Mouse (Mus musculus) midbrain, embryonic 16.5 days (tissue): ENCODE results near the gene Schip1. TPM values are rescaled to one million over a fixed set of nuclear protein-coding genes. Genes with fewer than 3 reads are reported as not detected.

ENCODE experiments used
- polyA plus RNA-seq: library from polyadenylated mRNA; unstranded; fragments of >200 nt; fragmentation: Nextera tagmentation; extraction: Ambion mirVana; gene quantifications from 2 replicates; pipeline ENCODE4 v1.2.1, GENCODE M21; 2015

Schip1 gene
- polyA plus RNA-seq, 1 experiment from 2014 or later = 147 TPM

Other genes with a start within 250 kb of the Schip1 start
- gene Iqcj, start 172.6 kb upstream of the Schip1 start, polyA plus RNA-seq = 0.67 and 1.0 TPM in 2 replicates
- gene Iqschfp, start 172.6 kb upstream of the Schip1 start, polyA plus RNA-seq = 6.1 and 6.7 TPM in 2 replicates